Mouse (Mus musculus): ENCODE results near the gene Gprc5a. TPM values are rescaled to one million over a fixed set of nuclear protein-coding genes. Genes with fewer than 3 reads are reported as not detected.

Gene Gprc5a
- polyA plus RNA-seq, 1 experiment from 2014 or later = 0.40 TPM

DNA sequence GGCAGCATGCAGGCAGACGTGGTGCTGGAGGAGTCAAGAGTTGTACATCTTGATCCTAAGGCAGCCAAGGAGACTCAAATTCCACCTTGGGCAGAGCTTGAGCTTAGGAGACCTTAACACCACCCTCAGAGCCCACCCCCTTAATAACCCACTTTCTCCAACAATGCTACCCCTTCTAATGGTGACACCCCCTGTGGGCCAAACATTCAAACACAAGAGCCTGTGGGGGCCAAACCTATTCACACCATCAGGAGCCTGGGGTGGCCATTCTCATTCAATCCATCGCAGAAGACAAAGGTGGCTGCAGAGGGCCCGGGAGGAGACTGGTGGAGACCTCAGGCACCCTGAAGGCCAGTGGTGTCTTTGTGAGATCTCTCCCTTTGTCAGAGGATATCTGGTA, 23.5 kb upstream of the Gprc5a start:
- 0 out of 2 replicates have a peak, but pooled peaks cover 4% of the 10 kb centered on the region for H3K27me3 ChIP-seq (replicated peaks)
- H3K4me2 ChIP-seq = no peak overlapping the region
- peaks cover 10% of the 10 kb centered on the region for H3K4me1 ChIP-seq
- H3K4me3 ChIP-seq (replicated peaks) = no peak overlapping the region
- ATAC-seq (ENCODE audit: low FRiP score) = no peak
- H3K9me3 ChIP-seq (replicated peaks) = no peaks in the 10 kb centered on the region
- H3K9ac ChIP-seq (replicated peaks) = no peak overlapping the region
- H3K36me3 ChIP-seq = no peaks in the 10 kb centered on the region
- 37% methylated on average over 3 of the region's 3 CpGs for WGBS
- H3K27ac ChIP-seq (replicated peaks) = no peak overlapping the region

DNA sequence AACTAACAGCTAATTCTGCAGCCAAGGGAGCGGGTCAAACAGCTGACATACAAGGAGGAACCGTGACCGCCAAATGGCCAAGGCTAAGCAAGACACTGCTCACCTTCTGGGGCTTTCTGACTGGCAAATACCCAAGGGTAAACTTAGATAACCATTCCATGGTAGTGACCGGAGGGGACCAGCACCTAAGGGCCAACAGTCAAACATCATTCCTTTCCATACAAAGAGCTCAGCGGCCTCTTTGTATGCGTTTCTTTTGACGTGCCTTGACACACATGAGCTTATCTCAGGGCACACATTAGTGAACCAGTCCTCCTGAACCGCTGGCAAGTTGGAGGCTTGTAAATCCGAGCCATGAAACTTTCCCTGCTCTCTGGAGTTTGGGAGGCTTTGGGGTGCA, 18.2 kb upstream of the Gprc5a start:
- Histone ChIP-seq H3K9ac (replicated peaks) (no peak overlapping the region), H3K27ac (replicated peaks) (no peak overlapping the region), H3K4me3 (replicated peaks) (no peak overlapping the region), H3K4me1 (no peaks in the 10 kb centered on the region), H3K9me3 (replicated peaks) (no peaks in the 10 kb centered on the region), H3K4me2 (no peak overlapping the region), H3K27me3 (replicated peaks) (no peaks in the 10 kb centered on the region), H3K36me3 (no peaks in the 10 kb centered on the region)
- no peak for ATAC-seq (ENCODE audit: low FRiP score)
- WGBS = 76% methylated on average over 9 of the region's 9 CpGs

DNA sequence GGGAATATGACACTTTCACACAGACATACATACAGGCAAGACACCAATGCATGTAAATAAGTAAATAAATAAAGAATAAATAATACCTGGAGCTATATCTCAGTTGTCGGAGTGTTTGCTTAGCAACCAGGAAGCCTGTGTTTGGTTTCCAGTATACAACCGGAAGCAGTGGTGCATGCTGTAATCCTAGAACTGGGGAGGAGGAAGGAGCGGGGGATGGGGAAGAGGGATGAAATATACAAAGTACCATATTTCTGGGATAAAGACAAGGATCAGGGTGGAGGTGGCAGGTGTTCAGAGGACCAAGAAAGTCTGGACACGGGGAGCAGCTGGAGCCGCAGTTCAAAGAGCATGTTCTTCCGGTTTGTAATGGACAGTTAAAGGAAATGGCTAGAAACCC, 16.9 kb upstream of the Gprc5a start:
- Histone ChIP-seq H3K27me3 (replicated peaks) (no peaks in the 10 kb centered on the region), H3K27ac (replicated peaks) (no peak overlapping the region), H3K4me1 (no peaks in the 10 kb centered on the region), H3K4me2 (no peak overlapping the region), H3K9ac (replicated peaks) (no peak overlapping the region), H3K9me3 (replicated peaks) (no peaks in the 10 kb centered on the region), H3K36me3 (no peaks in the 10 kb centered on the region), H3K4me3 (replicated peaks) (no peak overlapping the region)
- WGBS = 92% methylated on average over 6 of the region's 6 CpGs
- no peak for ATAC-seq (ENCODE audit: low FRiP score)

DNA sequence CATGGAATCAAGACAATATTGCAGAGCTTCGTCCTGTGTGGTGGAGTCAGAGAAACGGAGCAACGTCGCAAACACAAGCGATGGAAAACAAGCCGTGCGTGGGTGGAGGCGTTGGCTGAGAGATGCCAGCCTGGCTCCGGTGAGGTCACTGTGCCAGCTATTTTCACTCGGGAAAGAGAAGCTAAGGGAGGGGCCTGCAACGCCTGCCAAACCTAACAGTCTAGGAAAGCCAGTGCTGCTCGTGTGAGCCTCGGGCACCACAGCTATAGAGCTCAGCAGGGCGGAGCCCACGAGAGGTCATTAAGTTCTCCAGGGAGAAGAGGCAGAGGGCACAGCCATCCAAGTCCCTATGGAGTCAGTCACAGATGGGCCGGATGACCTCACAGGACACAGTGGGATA, 16.5 kb upstream of the Gprc5a start:
- Histone ChIP-seq H3K4me2 (no peak overlapping the region), H3K9me3 (replicated peaks) (no peaks in the 10 kb centered on the region), H3K36me3 (no peaks in the 10 kb centered on the region), H3K4me3 (replicated peaks) (no peak overlapping the region), H3K27ac (replicated peaks) (no peak overlapping the region), H3K4me1 (no peaks in the 10 kb centered on the region), H3K9ac (replicated peaks) (no peak overlapping the region), H3K27me3 (replicated peaks) (no peaks in the 10 kb centered on the region)
- no peak for ATAC-seq (ENCODE audit: low FRiP score)
- 74% methylated on average over 16 of the region's 16 CpGs for WGBS

DNA sequence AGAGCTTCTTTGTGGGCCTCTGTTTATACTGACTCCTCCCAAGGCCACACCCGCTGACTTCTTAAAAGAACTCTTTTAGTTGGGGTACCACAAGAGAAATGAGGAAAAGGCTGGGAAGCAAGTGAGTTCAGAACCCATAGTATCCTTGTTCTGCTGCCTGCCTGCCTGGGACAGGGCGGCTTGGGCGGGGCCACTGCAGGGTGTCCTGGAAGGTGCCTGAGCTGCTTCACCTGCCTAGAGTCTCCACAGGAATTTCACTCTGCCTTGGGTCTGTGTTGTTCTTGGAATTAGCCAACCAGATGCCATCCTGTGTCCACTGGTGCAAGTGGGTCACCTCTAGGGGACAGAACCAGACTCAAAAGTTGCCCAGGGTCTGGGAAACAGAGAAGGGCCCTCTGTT, 11.7 kb upstream of the Gprc5a start:
- no peak overlapping the region for H3K9ac ChIP-seq (replicated peaks)
- H3K4me1 ChIP-seq = 0 out of 2 replicates have a peak, but pooled peaks cover 4% of the 10 kb centered on the region
- no peak overlapping the region for H3K27ac ChIP-seq (replicated peaks)
- no peaks in the 10 kb centered on the region for H3K36me3 ChIP-seq
- H3K9me3 ChIP-seq (replicated peaks) = no peaks in the 10 kb centered on the region
- no peak overlapping the region for H3K4me3 ChIP-seq (replicated peaks)
- H3K4me2 ChIP-seq = no peak overlapping the region
- no peaks in the 10 kb centered on the region for H3K27me3 ChIP-seq (replicated peaks)
- ATAC-seq (ENCODE audit: low FRiP score) = no peak
- WGBS = 86% methylated on average over 3 of the region's 3 CpGs

DNA sequence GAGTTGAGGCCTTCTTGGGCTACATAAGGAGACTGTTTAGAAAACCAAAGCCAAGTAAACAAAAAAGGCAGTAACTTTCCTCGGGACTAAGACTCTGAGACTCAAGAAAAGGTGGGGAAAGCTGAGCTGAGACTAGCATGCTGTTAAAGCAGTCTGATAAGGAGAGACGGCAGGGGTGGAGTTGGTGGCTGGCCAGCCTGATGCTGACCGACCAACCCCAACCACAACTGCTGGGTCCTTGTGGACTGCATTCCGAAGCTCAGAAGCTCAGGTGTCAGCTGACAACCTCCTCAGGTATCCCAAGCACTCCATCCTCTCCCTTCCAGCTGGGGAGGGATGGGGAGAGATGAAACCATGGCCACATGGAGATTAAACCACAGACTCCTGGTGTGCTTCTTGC, 9.6 kb upstream of the Gprc5a start:
- 0 out of 2 replicates have a peak, but pooled peaks cover 4% of the 10 kb centered on the region for H3K4me1 ChIP-seq
- H3K27ac ChIP-seq (replicated peaks) = no peak overlapping the region
- no peak overlapping the region for H3K4me3 ChIP-seq (replicated peaks)
- no peak for ATAC-seq (ENCODE audit: low FRiP score)
- no peaks in the 10 kb centered on the region for H3K9me3 ChIP-seq (replicated peaks)
- H3K27me3 ChIP-seq (replicated peaks) = no peaks in the 10 kb centered on the region
- no peaks in the 10 kb centered on the region for H3K36me3 ChIP-seq
- H3K9ac ChIP-seq (replicated peaks) = no peak overlapping the region
- H3K4me2 ChIP-seq = no peak overlapping the region
- 74% methylated on average over 4 of the region's 4 CpGs for WGBS

DNA sequence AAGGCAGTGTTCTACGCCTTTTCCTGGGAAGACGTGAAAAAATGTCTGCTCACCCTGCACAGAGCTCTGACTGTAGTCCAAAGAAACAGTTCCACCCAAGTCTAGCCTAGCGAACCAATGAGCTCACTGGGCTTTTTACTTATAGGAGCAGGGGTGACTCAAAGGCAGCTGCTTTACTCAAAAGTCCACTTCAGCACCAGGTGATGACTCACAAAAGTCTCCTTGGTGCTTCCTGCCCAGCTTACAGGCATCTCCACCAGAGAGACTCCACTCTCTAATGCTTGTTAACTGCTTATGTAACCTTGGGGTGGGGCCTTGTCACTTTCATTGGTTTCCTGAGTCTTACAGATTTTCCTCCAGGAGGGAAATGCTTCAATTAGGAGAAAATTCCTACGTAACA, 4.7 kb upstream of the Gprc5a start:
- no peak for ATAC-seq (ENCODE audit: low FRiP score)
- Histone ChIP-seq H3K36me3 (no peaks in the 10 kb centered on the region), H3K27me3 (replicated peaks) (peaks cover 8% of the 10 kb centered on the region; the same call in 1 of the 2 replicates), H3K4me1 (peaks cover 8% of the 10 kb centered on the region; the same call in 1 of the 2 replicates), H3K27ac (replicated peaks) (no peak overlapping the region), H3K4me2 (no peak overlapping the region), H3K9me3 (replicated peaks) (no peaks in the 10 kb centered on the region), H3K4me3 (replicated peaks) (no peak overlapping the region), H3K9ac (replicated peaks) (no peak overlapping the region)
- WGBS = 95% methylated on average over 4 of the region's 4 CpGs

DNA sequence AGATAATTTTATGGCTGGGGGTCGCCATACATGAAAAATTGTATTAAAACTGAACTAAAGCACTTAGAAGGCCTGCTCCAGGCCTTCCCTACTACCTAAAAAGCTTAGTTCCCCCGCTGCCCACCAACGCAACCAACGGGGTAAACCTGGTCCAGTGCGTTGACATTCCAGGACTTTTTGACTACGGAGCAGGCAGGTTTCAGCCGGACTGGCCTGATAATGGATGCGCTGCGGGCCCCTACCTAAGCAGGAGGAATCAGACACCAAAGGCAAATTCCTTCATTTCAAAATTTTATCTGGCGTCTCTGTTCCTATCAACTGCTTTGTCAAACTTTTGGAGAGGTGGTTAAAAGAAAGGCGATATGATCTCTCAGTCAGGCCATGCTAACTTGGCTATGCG, 830 bp upstream of the Gprc5a start:
- WGBS = 74% methylated on average over 12 of the region's 12 CpGs

DNA sequence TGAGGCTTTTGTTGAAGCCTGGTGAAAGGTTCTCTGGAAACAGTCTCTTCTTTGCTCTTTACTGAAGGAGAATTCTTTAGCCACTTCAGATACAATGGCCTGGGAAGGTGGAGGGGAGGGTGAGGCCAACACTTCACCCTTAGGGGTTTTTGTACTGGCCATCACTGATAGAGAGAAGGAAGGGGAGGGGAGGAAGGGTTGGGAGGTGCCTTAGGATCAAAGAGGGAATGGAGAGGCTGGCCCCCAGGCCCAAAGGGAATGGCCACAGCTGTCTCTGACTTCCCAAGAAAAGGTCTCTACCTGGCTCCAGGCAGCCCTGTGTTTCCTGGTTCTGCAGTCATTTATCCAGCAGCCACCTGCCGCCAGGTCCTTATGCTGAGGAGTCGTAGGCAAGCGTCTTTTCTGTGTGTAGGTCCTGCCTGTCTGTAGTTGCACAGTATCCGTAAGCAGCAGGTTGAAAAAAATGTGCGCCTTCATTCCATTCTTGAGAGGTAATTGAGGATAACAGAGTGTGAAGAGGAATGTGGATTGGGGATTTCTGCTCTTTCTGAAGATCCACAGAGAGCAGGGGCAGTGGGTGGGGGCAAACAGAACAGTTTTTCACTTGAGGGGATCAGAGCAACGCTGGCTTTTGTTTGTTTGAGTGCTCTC, 1.5 kb downstream of the Gprc5a start:
- Histone ChIP-seq H3K4me3 (replicated peaks) (no peak overlapping the region), H3K9ac (replicated peaks) (no peak overlapping the region), H3K9me3 (replicated peaks) (no peaks in the 10 kb centered on the region), H3K4me2 (no peak overlapping the region), H3K27ac (replicated peaks) (no peak overlapping the region), H3K4me1 (peaks cover 7% of the 10 kb centered on the region; the same call in 1 of the 2 replicates), H3K27me3 (replicated peaks) (peaks cover 14% of the 10 kb centered on the region; the same call in 1 of the 2 replicates), H3K36me3 (no peaks in the 10 kb centered on the region)
- WGBS = 24% methylated on average over 6 of the region's 6 CpGs
- no peak for ATAC-seq (ENCODE audit: low FRiP score)

More for the DNA sequence above, 830 bp upstream of the Gprc5a start:
- Histone ChIP-seq H3K4me3 (replicated peaks) (no peak overlapping the region), H3K4me2 (no peak overlapping the region), H3K9me3 (replicated peaks) (no peaks in the 10 kb centered on the region), H3K4me1 (peaks cover 7% of the 10 kb centered on the region; the same call in 1 of the 2 replicates), H3K27ac (replicated peaks) (no peak overlapping the region), H3K36me3 (no peaks in the 10 kb centered on the region), H3K27me3 (replicated peaks) (peaks cover 14% of the 10 kb centered on the region; the same call in 1 of the 2 replicates), H3K9ac (replicated peaks) (no peak overlapping the region)
- ATAC-seq (ENCODE audit: low FRiP score) = no peak

DNA sequence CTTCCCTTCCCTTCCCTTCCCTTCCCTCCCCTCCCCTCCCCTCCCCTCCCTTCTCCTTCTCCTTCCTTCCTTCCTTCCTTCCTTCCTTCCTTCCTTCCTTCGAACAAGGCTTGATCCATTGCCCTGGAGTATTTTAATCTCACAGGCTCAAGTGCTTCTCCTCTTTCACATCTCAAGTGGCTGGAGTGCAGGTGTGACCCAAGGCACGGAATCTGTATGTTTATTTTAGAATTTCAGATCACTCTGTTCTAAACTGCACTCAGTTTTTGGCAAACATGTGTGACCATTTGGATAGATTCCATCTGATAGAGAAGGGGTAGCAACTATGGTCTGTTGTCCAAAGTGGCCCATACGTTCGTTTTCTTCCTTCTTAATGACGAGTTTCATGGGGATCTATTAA, 2.8 kb downstream of the Gprc5a start:
- no peak for ATAC-seq (ENCODE audit: low FRiP score)
- Histone ChIP-seq H3K27ac (replicated peaks) (no peak overlapping the region), H3K9ac (replicated peaks) (no peak overlapping the region), H3K36me3 (no peaks in the 10 kb centered on the region), H3K9me3 (replicated peaks) (no peaks in the 10 kb centered on the region), H3K4me2 (no peak overlapping the region), H3K4me3 (replicated peaks) (no peak overlapping the region), H3K27me3 (replicated peaks) (peaks cover 14% of the 10 kb centered on the region; the same call in 1 of the 2 replicates), H3K4me1 (peaks cover 7% of the 10 kb centered on the region; the same call in 1 of the 2 replicates)
- WGBS = 86% methylated on average over 5 of the region's 5 CpGs

DNA sequence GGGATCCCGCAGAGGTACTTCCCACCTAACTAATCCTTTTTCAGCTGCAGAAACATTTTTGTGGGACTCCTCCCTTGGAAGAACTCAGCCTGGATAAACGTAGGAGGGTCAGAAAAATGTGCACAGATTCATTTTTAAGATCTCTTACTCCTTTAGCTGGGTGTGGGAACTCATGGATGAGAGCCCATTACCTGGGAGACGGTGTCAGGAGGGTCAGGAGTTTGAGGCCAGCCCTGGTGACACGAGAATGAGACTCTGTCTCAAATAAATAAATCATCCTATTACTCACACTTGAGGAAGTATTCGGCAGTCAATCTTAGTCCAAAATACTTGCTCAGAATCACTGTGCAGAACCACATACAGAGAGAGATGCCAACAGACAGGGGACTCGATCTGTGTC, 4.4 kb downstream of the Gprc5a start:
- no peak overlapping the region for H3K4me3 ChIP-seq (replicated peaks)
- no peak overlapping the region for H3K4me2 ChIP-seq
- no peaks in the 10 kb centered on the region for H3K36me3 ChIP-seq
- H3K27me3 ChIP-seq (replicated peaks) = peaks cover 14% of the 10 kb centered on the region; the same call in 1 of the 2 replicates
- H3K4me1 ChIP-seq = peaks cover 7% of the 10 kb centered on the region; the same call in 1 of the 2 replicates
- 56% methylated on average over 6 of the region's 6 CpGs for whole genome bisulfite sequencing
- H3K27ac ChIP-seq (replicated peaks) = no peak overlapping the region
- H3K9me3 ChIP-seq (replicated peaks) = no peaks in the 10 kb centered on the region
- H3K9ac ChIP-seq (replicated peaks) = no peak overlapping the region
- no peak for ATAC-seq (ENCODE audit: low FRiP score)

DNA sequence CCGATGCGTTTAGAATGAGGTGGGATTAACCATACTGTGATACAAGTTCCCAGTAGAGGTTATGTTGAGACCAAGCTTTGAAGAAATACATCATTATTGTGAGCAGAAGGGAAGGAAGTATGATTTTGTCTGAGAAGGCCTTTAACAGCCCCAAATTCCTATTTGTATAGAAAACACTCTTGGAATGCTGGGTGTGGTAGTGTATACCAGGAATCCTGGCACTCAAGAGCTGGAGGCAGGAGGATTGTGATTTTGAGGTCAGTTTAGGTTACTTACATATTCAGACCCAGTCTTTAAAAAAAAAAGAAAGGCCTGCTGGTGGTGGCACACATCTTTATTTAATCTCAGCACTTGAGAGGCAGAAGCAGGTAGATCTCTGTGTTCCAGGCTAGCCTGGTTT, 4.9 kb downstream of the Gprc5a start:
- no peak overlapping the region for H3K4me3 ChIP-seq (replicated peaks)
- no peaks in the 10 kb centered on the region for H3K9me3 ChIP-seq (replicated peaks)
- no peak overlapping the region for H3K9ac ChIP-seq (replicated peaks)
- peaks cover 11% of the 10 kb centered on the region; the same call in 1 of the 2 replicates for H3K27me3 ChIP-seq (replicated peaks)
- 81% methylated on average over 2 of the region's 2 CpGs for WGBS
- H3K36me3 ChIP-seq = no peaks in the 10 kb centered on the region
- no peak overlapping the region for H3K4me2 ChIP-seq
- peaks cover 6% of the 10 kb centered on the region; the same call in 1 of the 2 replicates for H3K4me1 ChIP-seq
- H3K27ac ChIP-seq (replicated peaks) = no peak overlapping the region
- ATAC-seq (ENCODE audit: low FRiP score) = no peak

Measured in neural tube, embryonic 15.5 days (tissue).